Mouse (Mus musculus): ENCODE results near the gene Tcirg1. TPM values are rescaled to one million over a fixed set of nuclear protein-coding genes. Genes with fewer than 3 reads are reported as not detected.

The Tcirg1 gene
- polyA plus RNA-seq, 1 experiment from 2014 or later: 28.8 TPM

GRCm38 (mm10) chr19:3882214-3882613, 24.7 kb downstream of the Tcirg1 start:
- WGBS: 84% methylated on average over 4 of the region's 4 CpGs
- Histone ChIP-seq H3K36me3 (replicated peaks) (peaks cover 52% of the 10 kb centered on the region), H3K4me1 (no peaks in the 10 kb centered on the region), H3K27me3 (replicated peaks; ENCODE audit: low read depth, poor library complexity, severe bottlenecking) (no peaks in the 10 kb centered on the region), H3K9me3 (no peaks in the 10 kb centered on the region), H3K4me3 (no peak overlapping the region), H3K27ac (replicated peaks) (no peak overlapping the region)
- DNase-seq (ENCODE audit: low spot score): no peak

- Histone ChIP-seq H3K27ac (replicated peaks) (no peak overlapping the region), H3K27me3 (replicated peaks; ENCODE audit: low read depth, poor library complexity, severe bottlenecking) (no peaks in the 10 kb centered on the region), H3K36me3 (replicated peaks) (peaks cover 50% of the 10 kb centered on the region), H3K4me1 (no peaks in the 10 kb centered on the region), H3K9me3 (no peaks in the 10 kb centered on the region), H3K4me3 (no peak overlapping the region)
- DNase-seq (ENCODE audit: low spot score): no peak
- WGBS: 90% methylated on average over 6 of the region's 6 CpGs
Measured at GRCm38 (mm10) chr19:3880054-3880848, 26.7 kb downstream of the Tcirg1 start.

GRCm38 (mm10) chr19:3875045-3875444, 31.9 kb downstream of the Tcirg1 start:
- no peaks in the 10 kb centered on the region for H3K9me3 ChIP-seq
- no peaks in the 10 kb centered on the region for H3K27me3 ChIP-seq (replicated peaks; ENCODE audit: low read depth, poor library complexity, severe bottlenecking)
- peaks cover 7% of the 10 kb centered on the region; the same call in 1 of the 2 replicates for H3K4me1 ChIP-seq
- no peak overlapping the region for H3K27ac ChIP-seq (replicated peaks)
- peaks cover 27% of the 10 kb centered on the region for H3K36me3 ChIP-seq (replicated peaks)
- no peak for DNase-seq (ENCODE audit: low spot score)
- WGBS: 85% methylated on average over 7 of the region's 7 CpGs
- H3K4me3 ChIP-seq: no peak overlapping the region

GRCm38 (mm10) chr19:3872373-3872772, 34.6 kb downstream of the Tcirg1 start:
- no peaks in the 10 kb centered on the region for H3K9me3 ChIP-seq
- H3K4me1 ChIP-seq: peaks cover 10% of the 10 kb centered on the region; the same call in 1 of the 2 replicates
- peaks cover 19% of the 10 kb centered on the region for H3K36me3 ChIP-seq (replicated peaks)
- H3K27ac ChIP-seq (replicated peaks): no peak overlapping the region
- no peak for DNase-seq (ENCODE audit: low spot score)
- no peaks in the 10 kb centered on the region for H3K27me3 ChIP-seq (replicated peaks; ENCODE audit: low read depth, poor library complexity, severe bottlenecking)
- no peak overlapping the region for H3K4me3 ChIP-seq
- WGBS: 87% methylated on average over 4 of the region's 4 CpGs

- H3K4me3 ChIP-seq: no peak overlapping the region
- peaks cover 10% of the 10 kb centered on the region; the same call in 1 of the 2 replicates for H3K4me1 ChIP-seq
- DNase-seq (ENCODE audit: low spot score): no peak
- H3K36me3 ChIP-seq (replicated peaks): peaks cover 19% of the 10 kb centered on the region
- H3K27ac ChIP-seq (replicated peaks): no peak overlapping the region
- no peaks in the 10 kb centered on the region for H3K27me3 ChIP-seq (replicated peaks; ENCODE audit: low read depth, poor library complexity, severe bottlenecking)
- H3K9me3 ChIP-seq: no peaks in the 10 kb centered on the region
Measured at GRCm38 (mm10) chr19:3871468-3871867, 35.5 kb downstream of the Tcirg1 start.

GRCm38 (mm10) chr19:3868290-3868689, 38.6 kb downstream of the Tcirg1 start:
- peaks cover 10% of the 10 kb centered on the region; the same call in 1 of the 2 replicates for H3K9me3 ChIP-seq
- no peak overlapping the region for H3K27ac ChIP-seq (replicated peaks)
- WGBS: 85% methylated on average over 1 of the region's 1 CpGs
- H3K27me3 ChIP-seq (replicated peaks; ENCODE audit: low read depth, poor library complexity, severe bottlenecking): no peaks in the 10 kb centered on the region
- no peak overlapping the region for H3K4me3 ChIP-seq
- H3K36me3 ChIP-seq (replicated peaks): peaks cover 37% of the 10 kb centered on the region
- DNase-seq (ENCODE audit: low spot score): no peak
- H3K4me1 ChIP-seq: peaks cover 10% of the 10 kb centered on the region; the same call in 1 of the 2 replicates

- Histone ChIP-seq H3K36me3 (replicated peaks) (peaks cover 52% of the 10 kb centered on the region), H3K27me3 (replicated peaks; ENCODE audit: low read depth, poor library complexity, severe bottlenecking) (no peaks in the 10 kb centered on the region), H3K4me3 (no peak overlapping the region), H3K4me1 (peaks cover 3% of the 10 kb centered on the region; the same call in 1 of the 2 replicates), H3K27ac (replicated peaks) (no peak overlapping the region), H3K9me3 (peaks cover 10% of the 10 kb centered on the region; the same call in 1 of the 2 replicates)
- 87% methylated on average over 2 of the region's 2 CpGs for WGBS
- no peak for DNase-seq (ENCODE audit: low spot score)
Measured at GRCm38 (mm10) chr19:3864960-3865359, 42.0 kb downstream of the Tcirg1 start.

GRCm38 (mm10) chr19:3862713-3863112, 44.2 kb downstream of the Tcirg1 start:
- H3K4me3 ChIP-seq: no peak overlapping the region
- no peak for DNase-seq (ENCODE audit: low spot score)
- peaks cover 10% of the 10 kb centered on the region; the same call in 1 of the 2 replicates for H3K9me3 ChIP-seq
- no peaks in the 10 kb centered on the region for H3K27me3 ChIP-seq (replicated peaks; ENCODE audit: low read depth, poor library complexity, severe bottlenecking)
- H3K4me1 ChIP-seq: no peaks in the 10 kb centered on the region
- WGBS: 87% methylated on average over 2 of the region's 2 CpGs
- H3K27ac ChIP-seq (replicated peaks): no peak overlapping the region
- peaks cover 52% of the 10 kb centered on the region for H3K36me3 ChIP-seq (replicated peaks)

- Histone ChIP-seq H3K27ac (replicated peaks) (no peak overlapping the region), H3K4me3 (no peak overlapping the region), H3K36me3 (replicated peaks) (peaks cover 28% of the 10 kb centered on the region), H3K27me3 (replicated peaks; ENCODE audit: low read depth, poor library complexity, severe bottlenecking) (no peaks in the 10 kb centered on the region), H3K9me3 (no peaks in the 10 kb centered on the region), H3K4me1 (peaks cover 28% of the 10 kb centered on the region)
- DNase-seq (ENCODE audit: low spot score): no peak
- 85% methylated on average over 3 of the region's 3 CpGs for WGBS
Measured at GRCm38 (mm10) chr19:3857220-3857619, 49.7 kb downstream of the Tcirg1 start.

- H3K27ac ChIP-seq (replicated peaks): peak overlapping the region; percentile 31; the same call in 1 of the 2 replicates
- WGBS: 19% methylated on average over 4 of the region's 4 CpGs
- H3K4me1 ChIP-seq: peaks cover 44% of the 10 kb centered on the region
- H3K9me3 ChIP-seq: no peaks in the 10 kb centered on the region
- H3K36me3 ChIP-seq (replicated peaks): peaks cover 19% of the 10 kb centered on the region
- no peak overlapping the region; the same call in 1 of the 2 replicates for H3K4me3 ChIP-seq
- H3K27me3 ChIP-seq (replicated peaks; ENCODE audit: low read depth, poor library complexity, severe bottlenecking): no peaks in the 10 kb centered on the region
- DNase-seq (ENCODE audit: low spot score): peak; percentile 26
Measured at GRCm38 (mm10) chr19:3855601-3856000, 51.3 kb downstream of the Tcirg1 start.

- no peaks in the 10 kb centered on the region for H3K9me3 ChIP-seq
- no peaks in the 10 kb centered on the region for H3K27me3 ChIP-seq (replicated peaks; ENCODE audit: low read depth, poor library complexity, severe bottlenecking)
- 73% methylated on average over 6 of the region's 6 CpGs for WGBS
- 0 out of 2 replicates have a peak overlapping the region, but pooled peaks have one; percentile 2 for H3K4me3 ChIP-seq
- H3K4me1 ChIP-seq: peaks cover 49% of the 10 kb centered on the region
- no peak for DNase-seq (ENCODE audit: low spot score)
- no peak overlapping the region for H3K27ac ChIP-seq (replicated peaks)
- peaks cover 14% of the 10 kb centered on the region for H3K36me3 ChIP-seq (replicated peaks)
Measured at GRCm38 (mm10) chr19:3855091-3855490, 51.8 kb downstream of the Tcirg1 start.

- H3K27ac ChIP-seq (replicated peaks): no peak overlapping the region
- peaks cover 50% of the 10 kb centered on the region for H3K4me1 ChIP-seq
- peaks cover 13% of the 10 kb centered on the region for H3K36me3 ChIP-seq (replicated peaks)
- no peak for DNase-seq (ENCODE audit: low spot score)
- no peaks in the 10 kb centered on the region for H3K9me3 ChIP-seq
- H3K4me3 ChIP-seq: 0 out of 2 replicates have a peak overlapping the region, but pooled peaks have one; percentile 3
- 89% methylated on average over 1 of the region's 1 CpGs for WGBS
- no peaks in the 10 kb centered on the region for H3K27me3 ChIP-seq (replicated peaks; ENCODE audit: low read depth, poor library complexity, severe bottlenecking)
Measured at GRCm38 (mm10) chr19:3853891-3854290, 53.0 kb downstream of the Tcirg1 start.

- Histone ChIP-seq H3K27me3 (replicated peaks; ENCODE audit: low read depth, poor library complexity, severe bottlenecking) (no peaks in the 10 kb centered on the region), H3K4me3 (peak overlapping the region; percentile 92)
- WGBS: 91% methylated on average over 10 of the region's 10 CpGs
Measured at GRCm38 (mm10) chr19:3853121-3853520, 53.8 kb downstream of the Tcirg1 start.

More at GRCm38 (mm10) chr19:3853121-3853520, 53.8 kb downstream of the Tcirg1 start:
- H3K9me3 ChIP-seq: no peaks in the 10 kb centered on the region
- H3K27ac ChIP-seq (replicated peaks): no peak overlapping the region
- H3K36me3 ChIP-seq (replicated peaks): peaks cover 13% of the 10 kb centered on the region
- H3K4me1 ChIP-seq: peaks cover 50% of the 10 kb centered on the region
- no peak for DNase-seq (ENCODE audit: low spot score)

All from embryonic facial prominence, embryonic 10.5 days (tissue).